Mouse (Mus musculus): Measurements from ENCODE around the gene Tmem30c.

The Tmem30c gene

GRCm38 (mm10) chr16:57292765-57293164, at the start of gene Tmem30c:
TSS of gene Tmem30c (minus strand) at chr16:57292865.
- no peak for ATAC-seq (ENCODE audit: insufficient number of reproducible peaks, low FRiP score, low TSS enrichment)

GRCm38 (mm10) chr16:57340613-57340898, 47.9 kb upstream of the Tmem30c start:
- no peak for ATAC-seq (ENCODE audit: insufficient number of reproducible peaks, low FRiP score, low TSS enrichment)

- no peak for ATAC-seq (ENCODE audit: insufficient number of reproducible peaks, low FRiP score, low TSS enrichment)
Measured at GRCm38 (mm10) chr16:57339765-57340612, 47.3 kb upstream of the Tmem30c start.

- no peak for ATAC-seq (ENCODE audit: insufficient number of reproducible peaks, low FRiP score, low TSS enrichment)
Measured at GRCm38 (mm10) chr16:57336770-57337423, 44.2 kb upstream of the Tmem30c start.

- ATAC-seq (ENCODE audit: insufficient number of reproducible peaks, low FRiP score, low TSS enrichment), result no peak
Measured at GRCm38 (mm10) chr16:57332301-57332700, 39.6 kb upstream of the Tmem30c start.

- ATAC-seq (ENCODE audit: insufficient number of reproducible peaks, low FRiP score, low TSS enrichment), result no peak
Measured at GRCm38 (mm10) chr16:57330111-57330510, 37.4 kb upstream of the Tmem30c start.

- no peak for ATAC-seq (ENCODE audit: insufficient number of reproducible peaks, low FRiP score, low TSS enrichment)
Measured at GRCm38 (mm10) chr16:57329028-57329427, 36.4 kb upstream of the Tmem30c start.

GRCm38 (mm10) chr16:57326996-57327395, 34.3 kb upstream of the Tmem30c start:
- ATAC-seq (ENCODE audit: insufficient number of reproducible peaks, low FRiP score, low TSS enrichment), result no peak

GRCm38 (mm10) chr16:57319284-57320124, 26.8 kb upstream of the Tmem30c start:
- peak; percentile 31; the same call in 1 of the 2 replicates for ATAC-seq (ENCODE audit: insufficient number of reproducible peaks, low FRiP score, low TSS enrichment)

GRCm38 (mm10) chr16:57318637-57319125, 26.0 kb upstream of the Tmem30c start:
- no peak for ATAC-seq (ENCODE audit: insufficient number of reproducible peaks, low FRiP score, low TSS enrichment)

- no peak for ATAC-seq (ENCODE audit: insufficient number of reproducible peaks, low FRiP score, low TSS enrichment)
Measured at GRCm38 (mm10) chr16:57317882-57318636, 25.4 kb upstream of the Tmem30c start.

- no peak for ATAC-seq (ENCODE audit: insufficient number of reproducible peaks, low FRiP score, low TSS enrichment)
Measured at GRCm38 (mm10) chr16:57317127-57317526, 24.5 kb upstream of the Tmem30c start.

GRCm38 (mm10) chr16:57315026-57315425, 22.4 kb upstream of the Tmem30c start:
- ATAC-seq (ENCODE audit: insufficient number of reproducible peaks, low FRiP score, low TSS enrichment), result no peak

GRCm38 (mm10) chr16:57314236-57314635, 21.6 kb upstream of the Tmem30c start:
- ATAC-seq (ENCODE audit: insufficient number of reproducible peaks, low FRiP score, low TSS enrichment), result no peak

- no peak for ATAC-seq (ENCODE audit: insufficient number of reproducible peaks, low FRiP score, low TSS enrichment)
Measured at GRCm38 (mm10) chr16:57313487-57313886, 20.8 kb upstream of the Tmem30c start.

- no peak for ATAC-seq (ENCODE audit: insufficient number of reproducible peaks, low FRiP score, low TSS enrichment)
Measured at GRCm38 (mm10) chr16:57312130-57312529, 19.5 kb upstream of the Tmem30c start.

- ATAC-seq (ENCODE audit: insufficient number of reproducible peaks, low FRiP score, low TSS enrichment), result no peak
Measured at GRCm38 (mm10) chr16:57305463-57305862, 12.8 kb upstream of the Tmem30c start.

- no peak for ATAC-seq (ENCODE audit: insufficient number of reproducible peaks, low FRiP score, low TSS enrichment)
Measured at GRCm38 (mm10) chr16:57303716-57304115, 11.1 kb upstream of the Tmem30c start.

- no peak for ATAC-seq (ENCODE audit: insufficient number of reproducible peaks, low FRiP score, low TSS enrichment)
Measured at GRCm38 (mm10) chr16:57302792-57303698, 10.4 kb upstream of the Tmem30c start.

Measured in cerebellum, adult (tissue).